Mouse (Mus musculus) liver, embryonic 14.5 days (tissue): ENCODE measurements around the gene Acvr1b. TPM values are rescaled to one million over a fixed set of nuclear protein-coding genes. Genes with fewer than 3 reads are reported as not detected.

Experiments used
- ATAC-seq: fragments of 200-750 bp; cut with Nextera tagmentation; 2 replicates; pipeline ENCODE4 v1.8.0; 2017; ENCODE audit warnings: moderate number of reproducible peaks, mild to moderate bottlenecking, moderate library complexity; ENCODE audit not compliant: insufficient read depth
- DNase-seq, 3 experiments: peaks; one replicate each; pipeline ENCODE4 v3.0.0-alpha.2; 2012 to 2013; ENCODE audit warnings: low read depth in 3 of 3, low spot score in 3 of 3
- H3K27ac ChIP-seq: fragments of 300-500 bp; sonication (generic); 2 replicates; pipeline ENCODE4 v1.5.1; 2014; ENCODE audit warnings: moderate library complexity, mild to moderate bottlenecking, control low read depth, inconsistent platforms
- H3K27me3 ChIP-seq: fragments of 300-500 bp; sonication (generic); 2 replicates; pipeline ENCODE4 v1.6.1; 2014; ENCODE audit warnings: mild to moderate bottlenecking, low read length, moderate library complexity; ENCODE audit not compliant: control insufficient read depth, insufficient read depth
- H3K36me3 ChIP-seq: fragments of 300-500 bp; sonication (generic); replicated peaks from 2 replicates; pipeline ENCODE4 v1.6.1; 2014; ENCODE audit warnings: low read depth; ENCODE audit not compliant: control insufficient read depth, insufficient read depth
- H3K4me1 ChIP-seq, 2 experiments: fragments of 200-500 bp in 1 of 2; fragments of 300-500 bp in 1 of 2; sonication (generic) in 1 of 2; replicated peaks; 2 replicates each; pipeline ENCODE4 v1.6.1; 2012 to 2014; ENCODE audit warnings: antibody characterized with exemption in 1 of 2, inconsistent platforms in 1 of 2, low read length in 1 of 2; ENCODE audit not compliant: control insufficient read depth in 2 of 2, insufficient read depth in 2 of 2
- H3K4me2 ChIP-seq: fragments of 300-500 bp; sonication (generic); 2 replicates; pipeline ENCODE4 v1.6.1; 2014; ENCODE audit warnings: low read depth, mild to moderate bottlenecking, control low read depth, moderate library complexity
- H3K4me3 ChIP-seq, 2 experiments: fragments of 200-500 bp in 1 of 2; fragments of 300-500 bp in 1 of 2; sonication (generic) in 1 of 2; 2 replicates each; pipeline ENCODE4 v1.5.1; 2012 to 2014; ENCODE audit warnings: low read depth in 2 of 2, low read length in 2 of 2, mild to moderate bottlenecking in 2 of 2, control low read depth in 1 of 2, inconsistent platforms in 1 of 2, moderate library complexity in 1 of 2; ENCODE audit not compliant: insufficient read depth in 1 of 2
- H3K9ac ChIP-seq: fragments of 300-500 bp; sonication (generic); replicated peaks from 2 replicates; pipeline ENCODE4 v1.6.1; 2014; ENCODE audit warnings: mild to moderate bottlenecking, control low read depth, moderate library complexity
- H3K9me3 ChIP-seq: fragments of 300-500 bp; sonication (generic); 2 replicates; pipeline ENCODE4 v1.6.1; 2016; ENCODE audit warnings: low read length, mixed read lengths; ENCODE audit not compliant: control insufficient read depth
- CTCF ChIP-seq: IDR thresholded peaks from 2 replicates; pipeline ENCODE4 v1.5.1; 2016; ENCODE audit warnings: antibody characterized with exemption, low read depth, control low read depth
- EP300 ChIP-seq: IDR thresholded peaks from 2 replicates; pipeline ENCODE4 v1.6.1; 2016; ENCODE audit warnings: antibody characterized with exemption, low read depth
- WGBS: fragments of 180-500 bp; shearing (Covaris S2); extraction: QIAGEN DNeasy Blood & Tissue Kit; methylation state at CpG from one replicate; pipeline ENCODE4 v1.1.7; 2014; ENCODE audit not compliant: insufficient replicate concordance; 5-methylcytosine and 5-hydroxymethylcytosine counted together
- polyA plus RNA-seq, 2 experiments: library from polyadenylated mRNA; depleted of rRNA in 1 of 2; stranded (reverse) in 1 of 2; unstranded in 1 of 2; fragments of >200 nt; fragmentation: Nextera tagmentation in 1 of 2; extraction: Ambion mirVana in 1 of 2; gene quantifications; 2 replicates each; pipeline versions ENCODE4 v1.2.1 to v1.2.3; 2012 to 2014

The Acvr1b gene
- polyA plus RNA-seq, 2 experiments = 1.3 to 3.2 TPM

DNA sequence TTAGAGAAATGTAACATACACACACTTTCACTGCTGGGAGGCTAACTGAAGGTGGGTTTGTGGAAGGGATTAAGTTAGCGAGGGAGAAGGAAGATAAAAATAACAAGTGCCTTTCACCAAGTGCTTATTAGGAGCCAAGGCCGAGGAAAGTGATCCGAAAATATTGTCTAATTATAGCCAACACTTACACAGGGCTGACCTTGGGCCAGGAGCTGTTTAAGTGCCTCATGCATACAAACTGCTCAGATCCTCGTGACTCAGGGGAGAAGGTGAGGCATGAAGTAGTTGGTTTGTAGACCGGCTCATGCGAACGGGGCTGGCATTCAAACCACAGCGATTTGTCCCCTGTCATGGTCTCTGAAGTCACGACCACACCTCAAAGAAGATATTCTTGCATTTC lies 67.4 kb downstream of the Acvr1b start:
- Histone ChIP-seq H3K4me1 (peaks cover 0 to 8% of the 10 kb centered on the region in 2 experiments; a peak in 3 of 4 replicates), H3K27ac (no peak overlapping the region), H3K4me2 (peak overlapping the region; percentile 33), H3K27me3 (no peaks in the 10 kb centered on the region; the same call in 1 of the 2 replicates), H3K36me3 (no peaks in the 10 kb centered on the region), H3K9ac (no peak overlapping the region), H3K9me3 (no peaks in the 10 kb centered on the region), H3K4me3 (no peak overlapping the region)
- 35% methylated on average over 9 of the region's 9 CpGs for WGBS
- DNase-seq = no peak
- no peak for ATAC-seq
- TF ChIP-seq EP300 (no peak), CTCF (no peak)

DNA sequence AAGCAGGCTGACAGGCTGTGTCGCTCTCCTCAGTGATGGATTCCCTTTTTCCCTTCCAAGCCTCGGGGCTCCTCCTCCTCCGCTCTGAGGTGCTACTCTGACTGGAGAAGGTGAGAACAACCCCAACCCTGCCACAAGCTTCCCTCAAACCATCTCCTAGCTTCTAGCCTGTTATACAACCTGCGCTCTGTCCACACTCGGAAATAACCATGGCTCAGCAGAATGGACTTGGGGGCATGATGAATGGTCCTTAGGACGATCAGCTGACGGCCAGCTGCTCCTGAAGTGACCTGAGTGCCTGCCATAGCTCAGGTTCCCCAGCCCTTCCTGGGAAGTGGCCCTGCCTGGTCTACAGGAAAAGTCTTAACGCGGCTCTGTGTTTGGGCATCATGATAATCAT lies 68.0 kb downstream of the Acvr1b start:
- Histone ChIP-seq H3K9ac (no peak overlapping the region), H3K27me3 (no peaks in the 10 kb centered on the region; the same call in 1 of the 2 replicates), H3K27ac (no peak overlapping the region), H3K4me2 (no peak overlapping the region), H3K9me3 (no peaks in the 10 kb centered on the region), H3K36me3 (no peaks in the 10 kb centered on the region), H3K4me3 (no peak overlapping the region), H3K4me1 (peaks cover 0 to 9% of the 10 kb centered on the region in 2 experiments; a peak in 3 of 4 replicates)
- WGBS = 54% methylated on average over 9 of the region's 9 CpGs
- TF ChIP-seq EP300 (no peak), CTCF (no peak)
- DNase-seq (no peak), ATAC-seq (no peak)

DNA sequence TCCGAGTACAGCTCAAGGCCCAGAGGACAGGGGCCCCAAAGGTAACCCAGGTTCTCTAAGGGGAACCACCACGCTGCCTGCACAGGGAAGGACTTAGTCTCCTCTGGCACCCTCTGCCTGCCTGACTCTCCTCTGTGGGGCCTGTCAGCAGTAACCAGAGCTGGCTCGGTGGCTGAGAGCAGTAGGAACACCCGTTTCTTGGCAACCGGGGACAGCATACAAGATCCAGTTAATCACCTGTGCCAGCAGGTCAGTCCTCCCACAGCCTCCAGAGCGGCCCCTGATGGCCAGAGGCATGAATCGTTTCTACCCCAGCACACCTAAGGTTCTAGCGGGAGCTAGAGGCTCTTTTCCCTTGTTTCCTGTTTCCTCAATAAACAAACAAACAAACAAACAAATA lies 68.8 kb downstream of the Acvr1b start:
- H3K9ac ChIP-seq = no peak overlapping the region
- no peak for TF ChIP-seq EP300
- peak; percentile 43 for TF ChIP-seq CTCF

DNA sequence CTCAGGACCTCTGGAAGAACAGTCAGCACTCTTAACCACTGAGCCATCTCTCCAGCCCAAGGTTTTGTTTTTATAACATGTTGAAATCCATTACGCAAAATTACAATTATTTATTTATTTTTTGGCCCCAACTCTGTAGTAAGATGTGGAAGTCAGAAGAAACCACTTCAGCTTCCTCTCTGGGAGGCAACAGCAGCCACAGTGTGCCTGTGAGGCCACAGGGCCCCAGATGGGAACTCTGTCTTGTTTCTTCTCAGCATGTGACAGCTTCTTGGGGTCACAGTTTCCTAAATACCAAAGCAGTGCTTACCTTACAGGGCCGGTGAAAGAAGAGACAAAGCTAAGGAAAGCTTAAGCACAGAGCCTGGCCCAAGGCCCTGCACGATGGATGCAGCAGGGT lies 70.1 kb downstream of the Acvr1b start:
- no peak for TF ChIP-seq CTCF
- TF ChIP-seq EP300 = no peak
- ATAC-seq (no peak), DNase-seq (no peak)
- Histone ChIP-seq H3K27ac (no peak overlapping the region), H3K4me3 (no peak overlapping the region), H3K4me1 (peaks cover 0 to 16% of the 10 kb centered on the region in 2 experiments; a peak in 3 of 4 replicates), H3K9me3 (no peaks in the 10 kb centered on the region), H3K9ac (no peak overlapping the region), H3K36me3 (no peaks in the 10 kb centered on the region), H3K4me2 (no peak overlapping the region), H3K27me3 (no peaks in the 10 kb centered on the region; the same call in 1 of the 2 replicates)
- WGBS = 24% methylated on average over 3 of the region's 3 CpGs

More for the DNA sequence above, 68.8 kb downstream of the Acvr1b start:
- Histone ChIP-seq H3K4me1 (peaks cover 0 to 14% of the 10 kb centered on the region in 2 experiments; a peak in 3 of 4 replicates), H3K27me3 (no peaks in the 10 kb centered on the region; the same call in 1 of the 2 replicates), H3K4me2 (no peak overlapping the region), H3K36me3 (no peaks in the 10 kb centered on the region), H3K4me3 (no peak overlapping the region), H3K9me3 (no peaks in the 10 kb centered on the region), H3K27ac (no peak overlapping the region)
- DNase-seq = no peak
- ATAC-seq = no peak
- 37% methylated on average over 8 of the region's 8 CpGs for WGBS

DNA sequence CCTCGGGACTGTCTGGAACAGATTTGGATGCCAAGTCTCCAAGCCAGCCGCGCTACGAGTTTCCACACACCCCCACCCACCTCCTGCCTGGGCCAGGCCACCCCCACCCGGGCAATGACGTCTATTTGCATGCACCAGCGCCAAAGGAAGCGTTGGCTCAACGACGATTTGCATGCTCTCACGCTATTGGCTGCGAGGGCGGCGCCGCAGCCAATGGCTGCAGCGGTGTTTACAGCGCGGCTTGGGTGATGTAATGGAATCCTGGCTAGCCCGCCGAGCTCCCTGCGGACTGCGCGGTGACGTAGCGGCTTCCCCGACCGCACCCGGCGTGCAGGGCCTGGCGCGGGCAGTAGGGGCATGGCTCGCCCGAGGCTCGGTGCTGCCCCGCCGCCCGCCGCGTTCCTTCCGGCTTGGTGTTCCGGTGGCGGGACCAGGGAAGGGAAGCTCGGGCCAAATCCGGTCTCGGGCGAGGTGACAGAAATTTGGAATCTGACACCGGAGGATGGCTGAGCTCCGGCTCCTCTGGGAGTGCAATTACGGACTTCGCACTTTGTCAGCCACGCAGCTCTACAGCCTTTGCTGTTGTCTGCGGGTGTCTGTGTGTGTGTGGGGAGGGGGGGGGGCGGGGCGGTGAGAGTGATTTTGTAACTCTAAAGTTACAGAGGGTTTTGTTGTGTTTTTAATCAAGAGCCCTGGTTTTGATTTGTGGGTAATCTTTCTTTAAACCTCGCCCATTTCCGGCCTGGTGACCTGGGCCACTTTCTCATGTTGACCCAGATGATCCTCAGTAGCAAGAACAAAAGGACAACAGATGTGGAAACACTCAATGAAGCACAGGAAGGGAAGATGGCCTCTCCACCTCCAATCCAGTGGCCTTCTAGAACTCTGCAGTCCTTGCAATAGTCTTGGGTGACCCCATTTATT lies 72.6 kb downstream of the Acvr1b start:
- Histone ChIP-seq H3K36me3 (no peaks in the 10 kb centered on the region), H3K4me2 (peak overlapping the region; percentile 59), H3K27ac (no peak overlapping the region), H3K9me3 (no peaks in the 10 kb centered on the region), H3K27me3 (no peaks in the 10 kb centered on the region), H3K9ac (no peak overlapping the region; the same call in 1 of the 2 replicates), H3K4me1 (peaks cover 0 to 13% of the 10 kb centered on the region in 2 experiments; a peak in 2 of 4 replicates), H3K4me3 (peak overlapping the region; percentile 35 to 41)
- peak; percentile 99 for ATAC-seq
- peak; percentile 86 to 87 (median 86) for DNase-seq
- TF ChIP-seq CTCF = peak; percentile 35
- TF ChIP-seq EP300 = no peak; the same call in 1 of the 2 replicates
- 2% methylated on average over 56 of the region's 56 CpGs for WGBS
